ENCODE assay signal across 8 mouse cellular contexts in genomic region chr3:153831014-153831872, GRCm38 (mm10). TPM values are rescaled to one million over a fixed set of nuclear protein-coding genes. Genes with fewer than 3 reads are reported as not detected.
DNase-seq lines count a peak whose midpoint lies in the region; ATAC-seq and TF ChIP-seq lines count a peak whose summit lies in the region.

No protein-coding gene starts in this region.

- no peak overlapping the region for H3K4me2 ChIP-seq in kidney, embryonic 16.5 days (replicated peaks; ENCODE audit: low read depth, low read length)
- H3K4me2 ChIP-seq in limb, embryonic 12.5 days = no peak overlapping the region
- H3K4me2 ChIP-seq in stomach, postnatal 0 days (replicated peaks; ENCODE audit: low read depth) = no peak overlapping the region

- no peaks in the 10 kb centered on the region for H3K36me3 ChIP-seq in kidney, embryonic 16.5 days (ENCODE audit: insufficient read depth, low read length)
- no peaks in the 10 kb centered on the region for H3K36me3 ChIP-seq in limb, embryonic 12.5 days
- H3K36me3 ChIP-seq in stomach, postnatal 0 days (ENCODE audit: control insufficient read depth, insufficient read depth, low read length) = no peaks in the 10 kb centered on the region

- ATAC-seq in kidney, embryonic 16.5 days (ENCODE audit: low FRiP score, low TSS enrichment) = peak; percentile 86
- peak; percentile 79 for ATAC-seq in erythroblast, adult 5-6 weeks (replicated peaks; ENCODE audit: low FRiP score, poor library complexity, severe bottlenecking)
- peak; percentile 60 for ATAC-seq in limb, embryonic 12.5 days (ENCODE audit: insufficient number of reproducible peaks, insufficient read depth, low FRiP score, low TSS enrichment, low read depth)
- peak; percentile 39; the same call in 1 of the 2 replicates for ATAC-seq in stomach, postnatal 0 days (ENCODE audit: low FRiP score, low TSS enrichment)

- no peak overlapping the region for H3K9ac ChIP-seq in kidney, embryonic 16.5 days (replicated peaks; ENCODE audit: low read length)
- H3K9ac ChIP-seq in limb, embryonic 12.5 days (replicated peaks) = no peak overlapping the region
- no peak overlapping the region for H3K9ac ChIP-seq in stomach, postnatal 0 days (ENCODE audit: low read length)

- no peak for TF ChIP-seq EP300 in stomach, postnatal 0 days (optimal IDR thresholded peaks at IDR 0.05)

- H3K27me3 ChIP-seq in kidney, embryonic 16.5 days (ENCODE audit: insufficient read depth, low read length) = no peaks in the 10 kb centered on the region
- no peaks in the 10 kb centered on the region for H3K27me3 ChIP-seq in limb, embryonic 12.5 days
- H3K27me3 ChIP-seq in stomach, postnatal 0 days (ENCODE audit: control insufficient read depth, insufficient read depth, low read length) = no peaks in the 10 kb centered on the region

- no peaks in the 10 kb centered on the region for H3K4me1 ChIP-seq in kidney, embryonic 16.5 days (ENCODE audit: insufficient read depth, low read length)
- H3K4me1 ChIP-seq in limb, embryonic 12.5 days (replicated peaks) = no peaks in the 10 kb centered on the region
- no peaks in the 10 kb centered on the region for H3K4me1 ChIP-seq in stomach, postnatal 0 days (replicated peaks; ENCODE audit: control insufficient read depth, insufficient read depth)

- no peaks in the 10 kb centered on the region for H3K9me3 ChIP-seq in kidney, embryonic 16.5 days (ENCODE audit: low read length)
- H3K9me3 ChIP-seq in limb, embryonic 12.5 days = no peaks in the 10 kb centered on the region
- no peaks in the 10 kb centered on the region for H3K9me3 ChIP-seq in stomach, postnatal 0 days (ENCODE audit: control insufficient read depth, low read length)

- TF ChIP-seq CTCF in stomach, postnatal 0 days (IDR thresholded peaks at IDR 0.05; ENCODE audit: low read depth) = peak; percentile 70

- no peak overlapping the region for H3K4me3 ChIP-seq in kidney, embryonic 16.5 days (ENCODE audit: low read length)
- H3K4me3 ChIP-seq in limb, embryonic 12.5 days (replicated peaks) = no peak overlapping the region
- no peak overlapping the region for H3K4me3 ChIP-seq in stomach, postnatal 0 days (ENCODE audit: low read depth, low read length)

- no peak overlapping the region for H3K27ac ChIP-seq in kidney, embryonic 16.5 days (ENCODE audit: low read length)
- no peak overlapping the region for H3K27ac ChIP-seq in limb, embryonic 12.5 days
- no peak overlapping the region for H3K27ac ChIP-seq in stomach, postnatal 0 days (replicated peaks)

- 71% methylated on average over 11 of the region's 11 CpGs for WGBS in kidney, embryonic 16.5 days
- WGBS in limb, embryonic 12.5 days = 77% methylated on average over 11 of the region's 11 CpGs
- 71% methylated on average over 11 of the region's 11 CpGs for WGBS in stomach, postnatal 0 days

- no peak for DNase-seq in kidney, adult 11 months
- peak; percentile 96 for DNase-seq in brain, adult 2 months (ENCODE audit: low read depth, low spot score)
- DNase-seq in stomach, postnatal 0 days (ENCODE audit: low spot score) = peak; percentile 32
- no peak for DNase-seq in right cerebral cortex, postnatal 4 days
- DNase-seq in T-cell, adult 2 months (ENCODE audit: low spot score) = no peak

RNA-seq across cellular contexts. Expression of gene Asb17, which starts 12.8 kb away (rescaled TPM):
- polyA plus RNA-seq in kidney, embryonic 16.5 days (2015; fragmentation: Nextera tagmentation; extraction: Ambion mirVana) = 0.06 TPM in 1 of 2 replicates, not detected in the other
- not detected in 2 replicates for total RNA-seq in erythroblast, adult 5-6 weeks (2015; ENCODE audit: low replicate concordance)
- total RNA-seq in erythroblast, adult 5-6 weeks (2017; ENCODE audit: low replicate concordance) = 0.77 and 0.84 TPM in 2 replicates
- polyA plus RNA-seq in limb, embryonic 12.5 days (2016; fragmentation: Nextera tagmentation; extraction: Ambion mirVana) = 0.08 and 0.13 TPM in 2 replicates
- 0.08 and 0.12 TPM in 2 replicates for polyA plus RNA-seq in stomach, postnatal 0 days (2015; fragmentation: Nextera tagmentation; extraction: Ambion mirVana)

Comparison
In these comparisons a context has a peak if more than half of its experiments do, and no peak if none do; other contexts are left out.
1. DNase-seq: peak in brain, adult 2 months (single experiment) and stomach, postnatal 0 days (single experiment); none in kidney, adult 11 months (single experiment), right cerebral cortex, postnatal 4 days (single experiment) and T-cell, adult 2 months (single experiment).
2. Peak in every context shown above with its lines, with median percentiles within 50 percentile points of each other: ATAC-seq.